17 mouse cellular contexts compared by ENCODE assay signal in the genomic region with DNA sequence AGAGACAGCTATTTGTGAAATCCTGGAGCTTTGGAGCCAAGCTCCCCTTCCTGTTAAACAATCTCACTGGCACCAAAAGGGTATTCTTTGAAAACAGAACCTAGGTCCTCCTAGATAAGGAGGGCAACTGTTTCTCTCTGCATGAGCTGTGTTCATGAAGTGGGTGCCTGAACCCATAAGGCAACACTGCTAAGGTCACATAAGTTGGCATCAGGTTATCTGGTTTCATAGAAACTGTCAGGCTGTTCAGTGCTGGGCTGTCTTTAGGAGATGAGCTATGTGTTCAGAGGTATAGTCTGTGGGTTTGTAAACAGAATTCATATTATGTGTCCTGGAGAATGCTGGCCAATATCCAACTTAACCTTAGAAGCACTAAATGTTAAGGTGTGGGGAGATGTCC. TPM values are rescaled to one million over a fixed set of nuclear protein-coding genes. Genes with fewer than 3 reads are reported as not detected.
"Had no signal": no experiment of that assay in that cellular context is flagged by ENCODE, and none has a peak within 500 bp of the region (broad histone marks: within the 10 kb centered on the region; RNA-seq: fewer than 3 reads in every experiment).

No protein-coding gene starts in this region.

RNA-seq across cellular contexts. Expression of gene A930018P22Rik, which starts 5.4 kb away (rescaled TPM):
- total RNA-seq: midbrain, postnatal 0 days; monocyte, adult 5-6 weeks; neutrophil, adult 5-6 weeks had no signal
- polyA plus RNA-seq: liver, embryonic 11.5 days; lung, embryonic 14.5 days; lung, embryonic 16.5 days; midbrain, embryonic 13.5 days; midbrain, embryonic 15.5 days; neural tube, embryonic 14.5 days; spleen, adult 2 months; thymus, adult 2 months had no signal

RNA-seq across cellular contexts. Expression of gene Cd59b, which starts 47.5 kb away (rescaled TPM):
- total RNA-seq: midbrain, postnatal 0 days; monocyte, adult 5-6 weeks; neutrophil, adult 5-6 weeks had no signal

RNA-seq across cellular contexts. Expression of gene Gm10799, which starts 48.8 kb away (rescaled TPM):
- total RNA-seq: midbrain, postnatal 0 days; monocyte, adult 5-6 weeks; neutrophil, adult 5-6 weeks had no signal
- polyA plus RNA-seq: liver, embryonic 11.5 days; lung, embryonic 14.5 days; lung, embryonic 16.5 days; midbrain, embryonic 10.5 days; midbrain, embryonic 13.5 days; midbrain, embryonic 15.5 days; midbrain, postnatal 0 days; neural tube, embryonic 12.5 days; neural tube, embryonic 14.5 days; spleen, adult 2 months; stomach, embryonic 15.5 days; stomach, postnatal 0 days; testis, adult 2 months; thymus, adult 2 months; urinary bladder, adult 2 months had no signal

RNA-seq across cellular contexts. Expression of gene Gm10912, which starts 51.5 kb away (rescaled TPM):
- total RNA-seq: midbrain, postnatal 0 days; monocyte, adult 5-6 weeks had no signal
- polyA plus RNA-seq: liver, embryonic 11.5 days; lung, embryonic 14.5 days; lung, embryonic 16.5 days; midbrain, embryonic 13.5 days; midbrain, embryonic 15.5 days; midbrain, postnatal 0 days; neural tube, embryonic 12.5 days; neural tube, embryonic 14.5 days; stomach, postnatal 0 days had no signal
